Mouse (Mus musculus) lung, embryonic 15.5 days (tissue): ENCODE measurements at regions not wholly inside any gene's neighbourhood (a gene's known extent, or its start where the extent isn't known, plus 50 kb on each side); places are given as distances from the start of the nearest gene placed in this dataset.

Experiments
- ATAC-seq: fragments of 200-750 bp; cut with Nextera tagmentation; 2 replicates; pipeline ENCODE4 v1.8.0; 2017; ENCODE audit warnings: moderate number of reproducible peaks, borderline replicate concordance; ENCODE audit not compliant: low FRiP score, low TSS enrichment; ENCODE audit errors: extremely low read depth
- H3K27ac ChIP-seq: fragments of 300-500 bp; sonication (generic); 2 replicates; pipeline ENCODE4 v1.5.1; 2015; ENCODE audit warnings: moderate library complexity, mild to moderate bottlenecking, inconsistent platforms
- H3K27me3 ChIP-seq: fragments of 300-500 bp; sonication (generic); 2 replicates; pipeline ENCODE4 v1.6.1; 2015; ENCODE audit warnings: inconsistent platforms
- H3K36me3 ChIP-seq: fragments of 300-500 bp; sonication (generic); 2 replicates; pipeline ENCODE4 v1.6.1; 2015; ENCODE audit warnings: inconsistent platforms
- H3K4me1 ChIP-seq: fragments of 300-500 bp; sonication (generic); 2 replicates; pipeline ENCODE4 v1.6.1; 2015; ENCODE audit warnings: inconsistent platforms
- H3K4me2 ChIP-seq: fragments of 300-500 bp; sonication (generic); 2 replicates; pipeline ENCODE4 v1.6.1; 2015; ENCODE audit warnings: inconsistent platforms, mild to moderate bottlenecking, moderate library complexity
- H3K4me3 ChIP-seq: fragments of 300-500 bp; sonication (generic); 2 replicates; pipeline ENCODE4 v1.5.1; 2015; ENCODE audit warnings: mild to moderate bottlenecking, inconsistent platforms
- H3K9ac ChIP-seq: fragments of 300-500 bp; sonication (generic); 2 replicates; pipeline ENCODE4 v1.6.1; 2015; ENCODE audit warnings: inconsistent platforms
- H3K9me3 ChIP-seq: fragments of 300-500 bp; sonication (generic); 2 replicates; pipeline ENCODE4 v1.6.1; 2016; ENCODE audit warnings: inconsistent platforms
- WGBS: fragments of 180-500 bp; shearing (Covaris S2); methylation state at CpG from one replicate; pipeline ENCODE4 v1.1.7; 2015; 5-methylcytosine and 5-hydroxymethylcytosine counted together

GRCm38 (mm10) chr8:82702044-82702443 is 71.9 kb downstream of the Zfp330 start:
- Histone ChIP-seq H3K9me3 (no peaks in the 10 kb centered on the region), H3K4me2 (no peak overlapping the region), H3K36me3 (no peaks in the 10 kb centered on the region), H3K4me1 (no peaks in the 10 kb centered on the region), H3K27ac (no peak overlapping the region), H3K4me3 (no peak overlapping the region), H3K9ac (no peak overlapping the region), H3K27me3 (no peaks in the 10 kb centered on the region)
- 70% methylated on average over 1 of the region's 1 CpGs for WGBS
- ATAC-seq = no peak

- no peaks in the 10 kb centered on the region for H3K4me1 ChIP-seq
- H3K36me3 ChIP-seq = no peaks in the 10 kb centered on the region
- no peak overlapping the region for H3K27ac ChIP-seq
- no peak overlapping the region for H3K4me3 ChIP-seq
- H3K9me3 ChIP-seq = no peaks in the 10 kb centered on the region
- no peak overlapping the region for H3K4me2 ChIP-seq
- no peak for ATAC-seq
- no peaks in the 10 kb centered on the region for H3K27me3 ChIP-seq
- WGBS = 32% methylated on average over 1 of the region's 1 CpGs
- H3K9ac ChIP-seq = no peak overlapping the region
Measured at GRCm38 (mm10) chr8:82700471-82700870, 73.5 kb downstream of the Zfp330 start.

GRCm38 (mm10) chr8:82699221-82699620 is 74.7 kb downstream of the Zfp330 start:
- Histone ChIP-seq H3K4me3 (no peak overlapping the region), H3K4me2 (no peak overlapping the region), H3K9me3 (no peaks in the 10 kb centered on the region), H3K9ac (no peak overlapping the region), H3K27ac (no peak overlapping the region), H3K27me3 (no peaks in the 10 kb centered on the region), H3K4me1 (no peaks in the 10 kb centered on the region), H3K36me3 (no peaks in the 10 kb centered on the region)
- ATAC-seq = no peak
- WGBS = 62% methylated on average over 2 of the region's 2 CpGs

- no peaks in the 10 kb centered on the region for H3K9me3 ChIP-seq
- ATAC-seq = no peak
- WGBS = 35% methylated on average over 2 of the region's 2 CpGs
Measured at GRCm38 (mm10) chr8:82698071-82698470, 75.9 kb downstream of the Zfp330 start.

GRCm38 (mm10) chr8:82693086-82693485 is 80.9 kb downstream of the Zfp330 start:
- Histone ChIP-seq H3K9me3 (no peaks in the 10 kb centered on the region), H3K9ac (no peak overlapping the region), H3K36me3 (no peaks in the 10 kb centered on the region), H3K27me3 (no peaks in the 10 kb centered on the region), H3K4me3 (no peak overlapping the region), H3K27ac (no peak overlapping the region), H3K4me1 (no peaks in the 10 kb centered on the region), H3K4me2 (no peak overlapping the region)
- WGBS = 69% methylated on average over 3 of the region's 3 CpGs
- ATAC-seq = no peak

More at GRCm38 (mm10) chr8:82698071-82698470, 75.9 kb downstream of the Zfp330 start:
- Histone ChIP-seq H3K36me3 (no peaks in the 10 kb centered on the region), H3K27me3 (no peaks in the 10 kb centered on the region), H3K4me2 (no peak overlapping the region), H3K4me1 (no peaks in the 10 kb centered on the region), H3K27ac (no peak overlapping the region), H3K9ac (no peak overlapping the region), H3K4me3 (no peak overlapping the region)

- no peak overlapping the region for H3K9ac ChIP-seq
- no peak overlapping the region for H3K27ac ChIP-seq
- H3K9me3 ChIP-seq = no peaks in the 10 kb centered on the region
- no peak overlapping the region for H3K4me2 ChIP-seq
- H3K27me3 ChIP-seq = no peaks in the 10 kb centered on the region
- 49% methylated on average over 3 of the region's 3 CpGs for WGBS
- H3K4me3 ChIP-seq = no peak overlapping the region
- H3K36me3 ChIP-seq = no peaks in the 10 kb centered on the region
- no peak for ATAC-seq
- H3K4me1 ChIP-seq = no peaks in the 10 kb centered on the region
Measured at GRCm38 (mm10) chr8:82689322-82689721, 84.6 kb downstream of the Zfp330 start.

- no peaks in the 10 kb centered on the region for H3K4me1 ChIP-seq
- 76% methylated on average over 3 of the region's 3 CpGs for WGBS
Measured at GRCm38 (mm10) chr8:82685966-82686365, 88.0 kb downstream of the Zfp330 start.

GRCm38 (mm10) chr8:82678793-82679192 is 95.2 kb downstream of the Zfp330 start:
- Histone ChIP-seq H3K4me3 (no peak overlapping the region), H3K36me3 (no peaks in the 10 kb centered on the region), H3K4me1 (no peaks in the 10 kb centered on the region), H3K9me3 (no peaks in the 10 kb centered on the region), H3K27ac (no peak overlapping the region), H3K4me2 (no peak overlapping the region), H3K9ac (no peak overlapping the region), H3K27me3 (no peaks in the 10 kb centered on the region)
- no peak for ATAC-seq
- 41% methylated on average over 1 of the region's 1 CpGs for WGBS

More at GRCm38 (mm10) chr8:82685966-82686365, 88.0 kb downstream of the Zfp330 start:
- ATAC-seq = no peak
- Histone ChIP-seq H3K27me3 (no peaks in the 10 kb centered on the region), H3K9ac (no peak overlapping the region), H3K9me3 (no peaks in the 10 kb centered on the region), H3K4me2 (no peak overlapping the region), H3K4me3 (no peak overlapping the region), H3K36me3 (no peaks in the 10 kb centered on the region), H3K27ac (no peak overlapping the region)

GRCm38 (mm10) chr8:82677781-82678180 is 96.2 kb downstream of the Zfp330 start:
- no peak for ATAC-seq
- H3K36me3 ChIP-seq = no peaks in the 10 kb centered on the region
- no peaks in the 10 kb centered on the region for H3K27me3 ChIP-seq
- no peak overlapping the region for H3K4me2 ChIP-seq
- no peak overlapping the region for H3K9ac ChIP-seq
- no peak overlapping the region for H3K27ac ChIP-seq
- 61% methylated on average over 3 of the region's 3 CpGs for WGBS
- H3K4me3 ChIP-seq = no peak overlapping the region
- H3K4me1 ChIP-seq = no peaks in the 10 kb centered on the region
- H3K9me3 ChIP-seq = no peaks in the 10 kb centered on the region

GRCm38 (mm10) chr8:82669241-82669640 is 104.7 kb downstream of the Zfp330 start:
- Histone ChIP-seq H3K27ac (no peak overlapping the region), H3K9ac (no peak overlapping the region), H3K27me3 (no peaks in the 10 kb centered on the region), H3K4me1 (no peaks in the 10 kb centered on the region), H3K4me3 (no peak overlapping the region), H3K9me3 (no peaks in the 10 kb centered on the region), H3K36me3 (no peaks in the 10 kb centered on the region), H3K4me2 (no peak overlapping the region)
- ATAC-seq = no peak
- WGBS = 81% methylated on average over 4 of the region's 4 CpGs

GRCm38 (mm10) chr8:82665131-82665530 is 108.8 kb downstream of the Zfp330 start:
- no peak for ATAC-seq
- Histone ChIP-seq H3K36me3 (no peaks in the 10 kb centered on the region), H3K27me3 (no peaks in the 10 kb centered on the region), H3K4me3 (no peak overlapping the region), H3K9me3 (no peaks in the 10 kb centered on the region), H3K4me1 (no peaks in the 10 kb centered on the region), H3K4me2 (no peak overlapping the region), H3K27ac (no peak overlapping the region), H3K9ac (no peak overlapping the region)
- WGBS = 88% methylated on average over 4 of the region's 4 CpGs

GRCm38 (mm10) chr8:82640502-82640901 is 133.5 kb downstream of the Zfp330 start:
- 46% methylated on average over 1 of the region's 1 CpGs for whole genome bisulfite sequencing
- Histone ChIP-seq H3K27ac (no peak overlapping the region), H3K4me3 (no peak overlapping the region), H3K9me3 (no peaks in the 10 kb centered on the region), H3K4me2 (no peak overlapping the region), H3K9ac (no peak overlapping the region), H3K4me1 (no peaks in the 10 kb centered on the region), H3K27me3 (no peaks in the 10 kb centered on the region), H3K36me3 (no peaks in the 10 kb centered on the region)
- ATAC-seq = no peak

- H3K4me2 ChIP-seq = no peak overlapping the region
- H3K27ac ChIP-seq = no peak overlapping the region
- no peak for ATAC-seq
- H3K9me3 ChIP-seq = no peaks in the 10 kb centered on the region
- H3K27me3 ChIP-seq = no peaks in the 10 kb centered on the region
- no peak overlapping the region for H3K9ac ChIP-seq
- no peak overlapping the region for H3K4me3 ChIP-seq
- no peaks in the 10 kb centered on the region for H3K4me1 ChIP-seq
- no peaks in the 10 kb centered on the region for H3K36me3 ChIP-seq
- 45% methylated on average over 2 of the region's 2 CpGs for WGBS
Measured at GRCm38 (mm10) chr8:82630486-82630885, 143.5 kb downstream of the Zfp330 start.
